8 mouse cellular contexts compared by ENCODE assay signal in the genomic region with DNA sequence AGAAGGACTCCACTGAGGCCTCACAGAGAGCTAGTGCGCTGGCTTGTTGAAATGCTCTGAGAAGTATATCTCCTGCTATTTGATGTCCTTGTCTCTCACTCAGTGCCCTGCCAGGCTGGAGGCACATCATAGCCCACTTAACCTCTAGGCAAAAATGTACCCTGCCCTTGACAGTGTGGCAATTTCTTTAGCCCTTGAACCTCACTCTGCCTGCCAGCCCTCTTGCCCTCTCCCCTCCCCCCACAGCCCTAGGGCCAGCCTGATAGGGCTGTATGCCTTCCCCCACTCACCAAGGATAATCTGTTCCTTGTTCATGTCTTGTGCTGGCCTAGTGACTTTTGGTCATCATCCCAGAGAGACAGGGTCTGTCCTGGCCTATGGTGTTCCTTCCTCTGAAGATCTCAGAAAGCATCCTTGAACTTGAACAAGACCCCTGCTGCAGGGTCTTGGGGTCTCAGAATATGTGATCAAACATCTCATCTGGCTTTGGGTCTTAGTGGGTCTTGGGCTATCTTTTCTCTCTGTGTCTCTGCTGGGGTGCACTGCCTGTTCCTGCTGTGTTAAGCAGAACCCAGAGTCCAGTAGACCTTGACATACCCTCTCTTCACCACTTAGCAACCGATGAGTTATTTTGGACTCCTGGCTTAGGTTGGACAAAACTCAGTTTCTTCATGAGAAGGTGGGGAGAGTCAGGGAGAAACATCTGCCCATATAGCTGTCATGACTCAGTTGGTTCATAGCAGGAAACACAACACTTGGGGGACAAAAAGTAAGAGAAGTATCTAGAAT. TPM values are rescaled to one million over a fixed set of nuclear protein-coding genes. Genes with fewer than 3 reads are reported as not detected.
DNase-seq lines count a peak whose midpoint lies in the region; ATAC-seq and TF ChIP-seq lines count a peak whose summit lies in the region.

No protein-coding gene starts in this region.

- DNase-seq in cerebellum, adult 2 months = no peak
- no peak for DNase-seq in cerebellum, adult 8-10 months
- no peak for DNase-seq in liver, embryonic 14.5 days (ENCODE audit: low read depth in 3 of 3, low spot score in 3 of 3)
- no peak for DNase-seq in left cerebral cortex, adult 18-20 months (ENCODE audit: low spot score in 2 of 2)
- DNase-seq in cerebellum, postnatal 14 days = no peak
- no peak for DNase-seq in ovary, postnatal 36 days (ENCODE audit: low spot score)

- H3K27ac ChIP-seq in cerebellum, adult 2 months (ENCODE audit: insufficient read depth, low read length) = no peak overlapping the region
- no peak overlapping the region for H3K27ac ChIP-seq in hindbrain, embryonic 13.5 days
- H3K27ac ChIP-seq in liver, embryonic 14.5 days = no peak overlapping the region

- H3K9ac ChIP-seq in hindbrain, embryonic 13.5 days = peak overlapping the region; percentile 95
- peak overlapping the region; percentile 64 for H3K9ac ChIP-seq in liver, embryonic 14.5 days (replicated peaks)

- H3K4me2 ChIP-seq in hindbrain, embryonic 13.5 days = peak overlapping the region; percentile 95
- peak overlapping the region; percentile 92 for H3K4me2 ChIP-seq in liver, embryonic 14.5 days (ENCODE audit: low read depth)

- TF ChIP-seq POLR2A in cerebellum, adult 2 months (IDR thresholded peaks at IDR 0.05; ENCODE audit: borderline replicate concordance, insufficient read depth, low read length) = no peak

- TF ChIP-seq CTCF in cerebellum, adult 2 months (IDR thresholded peaks at IDR 0.05; ENCODE audit: borderline replicate concordance, insufficient read depth, low read depth, low read length) = no peak
- no peak for TF ChIP-seq CTCF in E14TG2a.4 (conservative IDR thresholded peaks at IDR 0.05; ENCODE audit: low read length)
- no peak for TF ChIP-seq CTCF in liver, embryonic 14.5 days (IDR thresholded peaks at IDR 0.05; ENCODE audit: low read depth)

- peaks cover 52% of the 10 kb centered on the region for H3K36me3 ChIP-seq in E14TG2a.4 (ENCODE audit: insufficient read depth, low read length)
- H3K36me3 ChIP-seq in hindbrain, embryonic 13.5 days = peaks cover 37% of the 10 kb centered on the region
- H3K36me3 ChIP-seq in liver, embryonic 14.5 days (replicated peaks; ENCODE audit: control insufficient read depth, insufficient read depth, low read depth) = peaks cover 8% of the 10 kb centered on the region

- TF ChIP-seq EP300 in liver, embryonic 14.5 days (IDR thresholded peaks at IDR 0.05; ENCODE audit: low read depth) = no peak

- peak overlapping the region; percentile 78 for H3K4me3 ChIP-seq in cerebellum, adult 2 months (replicated peaks; ENCODE audit: insufficient read depth, low read depth, low read length)
- peak overlapping the region; percentile 100 for H3K4me3 ChIP-seq in E14TG2a.4 (replicated peaks; ENCODE audit: low read length)
- H3K4me3 ChIP-seq in hindbrain, embryonic 13.5 days = peak overlapping the region; percentile 65
- peak overlapping the region; percentile 66 to 78 for H3K4me3 ChIP-seq in liver, embryonic 14.5 days (ENCODE audit: insufficient read depth in 1 of 2, low read depth in 2 of 2, low read length in 2 of 2)

- WGBS in cerebellum, adult 2 months = 69% methylated on average over 2 of the region's 2 CpGs
- 91% methylated on average over 2 of the region's 2 CpGs for WGBS in hindbrain, embryonic 13.5 days
- WGBS in liver, embryonic 14.5 days (ENCODE audit: insufficient replicate concordance) = 87% methylated on average over 2 of the region's 2 CpGs

- no peak for ATAC-seq in hindbrain, embryonic 13.5 days (ENCODE audit: low FRiP score)
- ATAC-seq in liver, embryonic 14.5 days (ENCODE audit: insufficient read depth) = no peak

- peaks cover 5% of the 10 kb centered on the region for H3K9me3 ChIP-seq in E14TG2a.4 (ENCODE audit: low read length)
- H3K9me3 ChIP-seq in hindbrain, embryonic 13.5 days = no peaks in the 10 kb centered on the region
- no peaks in the 10 kb centered on the region; the same call in 1 of the 2 replicates for H3K9me3 ChIP-seq in liver, embryonic 14.5 days (ENCODE audit: control insufficient read depth, low read length)

- peaks cover 16% of the 10 kb centered on the region for H3K4me1 ChIP-seq in cerebellum, adult 2 months (ENCODE audit: control insufficient read depth, insufficient read depth, low read length)
- peaks cover 48% of the 10 kb centered on the region for H3K4me1 ChIP-seq in E14TG2a.4 (replicated peaks; ENCODE audit: low read depth, low read length)
- peaks cover 21% of the 10 kb centered on the region for H3K4me1 ChIP-seq in hindbrain, embryonic 13.5 days (replicated peaks)
- H3K4me1 ChIP-seq in liver, embryonic 14.5 days (replicated peaks; ENCODE audit: control insufficient read depth in 2 of 2, insufficient read depth in 2 of 2, low read length in 1 of 2) = peaks cover 10 to 11% of the 10 kb centered on the region in 2 experiments

- H3K27me3 ChIP-seq in cerebellum, adult 2 months (ENCODE audit: control insufficient read depth, insufficient read depth, low read length) = no peaks in the 10 kb centered on the region
- no peaks in the 10 kb centered on the region for H3K27me3 ChIP-seq in E14TG2a.4 (ENCODE audit: insufficient read depth, low read length)
- H3K27me3 ChIP-seq in hindbrain, embryonic 13.5 days = no peaks in the 10 kb centered on the region
- H3K27me3 ChIP-seq in liver, embryonic 14.5 days (ENCODE audit: control insufficient read depth, insufficient read depth, low read length) = no peaks in the 10 kb centered on the region

RNA-seq across cellular contexts. Expression of gene Miga2, which starts 1.4 kb away (rescaled TPM):
- polyA plus RNA-seq in cerebellum, adult 2 months (2012; rRNA removed) = 108 and 114 TPM in 2 replicates
- polyA plus RNA-seq in hindbrain, embryonic 13.5 days (2015; fragmentation: Nextera tagmentation; extraction: Ambion mirVana) = 27.0 and 33.1 TPM in 2 replicates
- 6.1 and 6.9 TPM in 2 replicates for polyA plus RNA-seq in liver, embryonic 14.5 days (2012; rRNA removed)
- polyA plus RNA-seq in liver, embryonic 14.5 days (2014; fragmentation: Nextera tagmentation; extraction: Ambion mirVana) = 5.3 and 5.8 TPM in 2 replicates
- 100 to 1,000 TPM; 108 to 120 TPM for total RNA-seq in left cerebral cortex, adult 18-20 months (2021)

RNA-seq across cellular contexts. Expression of gene Sh3glb2, which starts 6.3 kb away (rescaled TPM):
- 509 and 525 TPM in 2 replicates for polyA plus RNA-seq in cerebellum, adult 2 months (2012; rRNA removed)
- 146 and 160 TPM in 2 replicates for polyA plus RNA-seq in hindbrain, embryonic 13.5 days (2015; fragmentation: Nextera tagmentation; extraction: Ambion mirVana)
- polyA plus RNA-seq in liver, embryonic 14.5 days (2012; rRNA removed) = 22.2 and 23.1 TPM in 2 replicates
- 13.6 and 15.4 TPM in 2 replicates for polyA plus RNA-seq in liver, embryonic 14.5 days (2014; fragmentation: Nextera tagmentation; extraction: Ambion mirVana)
- 100 to 1,000 TPM; 295 to 306 TPM for total RNA-seq in left cerebral cortex, adult 18-20 months (2021)

RNA-seq across cellular contexts. Expression of gene Dolpp1, which starts 26.6 kb away (rescaled TPM):
- 50.5 and 55.9 TPM in 2 replicates for polyA plus RNA-seq in cerebellum, adult 2 months (2012; rRNA removed)
- polyA plus RNA-seq in hindbrain, embryonic 13.5 days (2015; fragmentation: Nextera tagmentation; extraction: Ambion mirVana) = 51.2 and 53.9 TPM in 2 replicates
- polyA plus RNA-seq in liver, embryonic 14.5 days (2012; rRNA removed) = 17.0 and 23.1 TPM in 2 replicates
- polyA plus RNA-seq in liver, embryonic 14.5 days (2014; fragmentation: Nextera tagmentation; extraction: Ambion mirVana) = 13.5 and 17.4 TPM in 2 replicates
- total RNA-seq in left cerebral cortex, adult 18-20 months (2021) = 10 to 100 TPM; 24.2 to 27.5 TPM

RNA-seq across cellular contexts. Expression of gene Crat, which starts 50.1 kb away (rescaled TPM):
- polyA plus RNA-seq in cerebellum, adult 2 months (2012; rRNA removed) = 50.9 and 52.1 TPM in 2 replicates
- 22.1 and 24.0 TPM in 2 replicates for polyA plus RNA-seq in hindbrain, embryonic 13.5 days (2015; fragmentation: Nextera tagmentation; extraction: Ambion mirVana)
- polyA plus RNA-seq in liver, embryonic 14.5 days (2012; rRNA removed) = 14.6 and 15.0 TPM in 2 replicates
- polyA plus RNA-seq in liver, embryonic 14.5 days (2014; fragmentation: Nextera tagmentation; extraction: Ambion mirVana) = 27.4 and 27.9 TPM in 2 replicates
- 10 to 100 TPM; 53.7 to 57.3 TPM for total RNA-seq in left cerebral cortex, adult 18-20 months (2021)

RNA-seq across cellular contexts. Expression of gene Ptpa, which starts 50.4 kb away (rescaled TPM):
- polyA plus RNA-seq in cerebellum, adult 2 months (2012; rRNA removed) = 204 and 207 TPM in 2 replicates
- polyA plus RNA-seq in hindbrain, embryonic 13.5 days (2015; fragmentation: Nextera tagmentation; extraction: Ambion mirVana) = 129 and 133 TPM in 2 replicates
- polyA plus RNA-seq in liver, embryonic 14.5 days (2012; rRNA removed) = 78.2 and 103 TPM in 2 replicates
- 63.3 and 63.5 TPM in 2 replicates for polyA plus RNA-seq in liver, embryonic 14.5 days (2014; fragmentation: Nextera tagmentation; extraction: Ambion mirVana)
- 100 to 1,000 TPM; 182 to 189 TPM for total RNA-seq in left cerebral cortex, adult 18-20 months (2021)
